Mouse (Mus musculus) ES-E14 (cell line): Measurements from ENCODE around the gene Mc1r. TPM values are rescaled to one million over a fixed set of nuclear protein-coding genes. Genes with fewer than 3 reads are reported as not detected.

ENCODE experiments used
- DNase-seq: peaks from one replicate; pipeline ENCODE4 v3.0.0-alpha.2; 2013; ENCODE audit warnings: low read depth, low spot score
- H3K27ac ChIP-seq: 2 replicates; pipeline ENCODE4 v1.5.1; 2012; ENCODE audit warnings: low read depth, mild to moderate bottlenecking, low read length, moderate library complexity, mixed read lengths; ENCODE audit not compliant: poor library complexity, insufficient read depth, severe bottlenecking
- H3K36me3 ChIP-seq: 2 replicates; pipeline ENCODE4 v1.6.1; 2012; ENCODE audit warnings: mild to moderate bottlenecking, low read length, moderate library complexity, mixed read lengths; ENCODE audit not compliant: control insufficient read depth, poor library complexity, insufficient read depth, severe bottlenecking
- H3K4me1 ChIP-seq, 2 experiments: fragments of 150-350 bp in 1 of 2; sonication (generic) in 1 of 2; 2 replicates each; pipeline ENCODE4 v1.6.1; 2012; ENCODE audit warnings: low read length in 2 of 2, mild to moderate bottlenecking in 1 of 2, mixed read lengths in 1 of 2; ENCODE audit not compliant: control insufficient read depth in 2 of 2, insufficient read depth in 2 of 2, poor library complexity in 1 of 2
- H3K4me3 ChIP-seq, 2 experiments: fragments of 150-350 bp in 1 of 2; sonication (generic) in 1 of 2; 2 replicates each; pipeline ENCODE4 v1.5.1; 2012; ENCODE audit warnings: low read length in 2 of 2, low read depth in 1 of 2, mild to moderate bottlenecking in 1 of 2, mixed read lengths in 1 of 2; ENCODE audit not compliant: insufficient read depth in 1 of 2, poor library complexity in 1 of 2, severe bottlenecking in 1 of 2
- H3K9ac ChIP-seq: 2 replicates; pipeline ENCODE4 v1.6.1; 2012; ENCODE audit warnings: low read depth, mild to moderate bottlenecking, low read length, mixed read lengths; ENCODE audit not compliant: poor library complexity, insufficient read depth, severe bottlenecking
- H3K9me3 ChIP-seq: fragments of 150-350 bp; sonication (generic); 2 replicates; pipeline ENCODE4 v1.6.1; 2012; ENCODE audit warnings: low read depth, mild to moderate bottlenecking, low read length; ENCODE audit not compliant: control insufficient read depth, insufficient read depth
- CHD2 ChIP-seq: IDR thresholded peaks from 2 replicates; pipeline ENCODE4 v1.6.1; 2014; ENCODE audit warnings: mild to moderate bottlenecking, low read depth, low read length, inconsistent platforms
- HCFC1 ChIP-seq: IDR thresholded peaks from 2 replicates; pipeline ENCODE4 v1.6.1; 2012; ENCODE audit warnings: low read length, inconsistent platforms, borderline replicate concordance; ENCODE audit not compliant: insufficient read depth
- MAFK ChIP-seq: IDR thresholded peaks from 2 replicates; pipeline ENCODE4 v1.6.1; 2014; ENCODE audit warnings: mild to moderate bottlenecking, low read depth, low read length, inconsistent platforms; ENCODE audit not compliant: insufficient read depth
- ZC3H11A ChIP-seq: IDR thresholded peaks from 2 replicates; pipeline ENCODE4 v1.6.1; 2012; ENCODE audit warnings: low read depth, mild to moderate bottlenecking, inconsistent platforms, low read length, borderline replicate concordance
- ZNF384 ChIP-seq: IDR thresholded peaks from 2 replicates; pipeline ENCODE4 v1.6.1; 2012; ENCODE audit warnings: low read depth, low read length, inconsistent platforms
- in situ Hi-C, 2 experiments: fragments of 600-800 bp; cut with MboI; formaldehyde crosslinking; loops; one replicate each; pipeline ENCODE4 v1.15.1; 2025; ENCODE audit warnings: low sequenced_read_pairs in 2 of 2, inconsistent platforms in 1 of 2; ENCODE audit not compliant: unreplicated experiment in 2 of 2
- total RNA-seq: library from RNA; depleted of rRNA; stranded (reverse); fragments of 300-350 nt; gene quantifications from 2 replicates; pipeline ENCODE4 v1.2.3, GENCODE M21; 2012

The Mc1r gene
- total RNA-seq, 1 experiment, result 0.27 TPM

DNA sequence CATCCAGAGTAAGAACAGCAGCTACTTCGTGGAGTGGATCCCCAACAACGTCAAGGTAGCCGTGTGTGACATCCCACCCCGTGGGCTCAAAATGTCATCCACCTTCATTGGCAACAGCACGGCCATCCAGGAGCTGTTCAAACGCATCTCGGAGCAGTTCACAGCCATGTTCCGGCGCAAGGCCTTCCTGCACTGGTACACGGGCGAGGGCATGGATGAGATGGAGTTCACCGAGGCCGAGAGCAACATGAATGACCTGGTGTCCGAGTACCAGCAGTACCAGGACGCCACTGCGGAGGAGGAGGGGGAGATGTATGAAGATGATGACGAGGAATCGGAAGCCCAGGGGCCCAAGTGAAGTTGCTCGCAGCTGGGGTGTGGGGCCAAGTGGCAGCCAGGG is 14.4 kb downstream of the Mc1r start:
- Histone ChIP-seq H3K4me3 (no peak overlapping the region), H3K27ac (no peak overlapping the region), H3K4me1 (peaks cover 4% of the 10 kb centered on the region in 2 experiments; a peak in 2 of 4 replicates), H3K9ac (no peak overlapping the region), H3K36me3 (peaks cover 15% of the 10 kb centered on the region), H3K9me3 (no peaks in the 10 kb centered on the region)
- DNase-seq, result no peak
- in situ Hi-C loops, result no loop called here
- TF ChIP-seq CHD2 (no peak), ZC3H11A (no peak), MAFK (no peak), HCFC1 (no peak), ZNF384 (no peak)

DNA sequence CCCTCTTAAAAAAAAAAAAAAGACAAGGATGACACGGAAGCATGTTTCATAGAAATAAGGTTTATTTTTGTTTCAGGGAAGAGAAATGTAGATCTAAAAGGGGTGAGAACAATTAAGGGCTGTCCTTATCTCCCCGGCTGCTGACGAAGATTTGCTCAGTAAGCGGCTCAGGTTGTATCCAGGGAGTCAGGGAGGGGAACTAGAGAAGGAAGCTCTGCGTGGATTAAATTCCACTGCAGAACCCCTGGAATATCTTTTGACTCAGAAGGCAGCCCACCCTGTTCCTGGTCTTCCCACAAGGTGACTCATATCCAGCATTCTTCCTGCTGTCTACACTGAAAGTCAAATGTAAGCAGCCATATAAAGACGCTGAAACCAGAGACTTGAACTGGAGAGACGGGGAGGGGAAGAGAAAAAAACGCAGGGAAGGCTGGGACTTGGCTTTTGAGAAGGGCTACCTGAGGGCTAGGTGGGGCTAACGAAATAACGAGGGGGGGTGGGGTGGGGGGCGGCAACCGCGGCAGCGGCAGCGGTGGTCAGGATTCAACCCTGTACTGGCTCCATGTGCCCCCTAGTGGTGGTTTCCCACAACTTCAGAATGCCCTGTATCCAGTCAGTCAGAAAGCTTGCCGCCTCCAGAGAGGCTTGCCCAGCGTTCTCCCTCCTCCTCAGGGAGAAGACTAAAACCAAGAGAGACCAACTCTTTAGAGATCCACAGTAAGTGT is 15.3 kb downstream of the Mc1r start:
- peak; percentile 84 for DNase-seq
- no peak overlapping the region; the same call in 1 of the 2 replicates for H3K27ac ChIP-seq
- in situ Hi-C loops, result no loop called here
- H3K4me1 ChIP-seq, result peaks cover 0 to 4% of the 10 kb centered on the region in 2 experiments; a peak in 1 of 4 replicates
- H3K9me3 ChIP-seq, result no peaks in the 10 kb centered on the region
- no peak overlapping the region for H3K9ac ChIP-seq
- H3K36me3 ChIP-seq, result peaks cover 20% of the 10 kb centered on the region
- TF ChIP-seq ZNF384, result 0 out of 2 replicates have a peak, but pooled peaks have one; percentile 51
- no peak for TF ChIP-seq MAFK
- TF ChIP-seq ZC3H11A, result no peak
- TF ChIP-seq HCFC1, result no peak
- 0 out of 4 replicates have a peak overlapping the region, but pooled peaks of 1 of the 2 experiments have one; percentile 2 for H3K4me3 ChIP-seq

DNA sequence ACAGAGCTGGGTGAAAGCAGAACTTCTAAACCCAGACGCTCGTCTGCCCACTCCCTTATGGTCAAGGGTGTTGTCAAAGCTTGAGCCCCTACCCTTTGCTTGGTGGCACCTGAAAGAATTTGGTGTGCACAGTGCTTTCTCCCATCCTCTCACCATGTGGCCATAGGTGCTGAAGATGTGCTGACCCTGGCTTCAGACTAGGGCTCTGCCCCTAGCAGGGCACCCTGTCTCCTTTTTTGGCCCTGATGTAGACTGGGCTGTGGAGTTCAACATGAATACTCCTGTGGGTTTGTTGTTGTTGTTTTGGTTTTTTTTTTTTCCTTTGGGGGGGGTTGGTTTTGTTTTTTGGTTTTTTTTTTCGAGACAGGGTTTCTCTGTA is 15.9 kb downstream of the Mc1r start:
- Histone ChIP-seq H3K9ac (no peak overlapping the region), H3K36me3 (peaks cover 20% of the 10 kb centered on the region), H3K9me3 (no peaks in the 10 kb centered on the region), H3K4me1 (peaks cover 0 to 4% of the 10 kb centered on the region in 2 experiments; a peak in 1 of 4 replicates), H3K27ac (no peak overlapping the region), H3K4me3 (no peak overlapping the region)
- TF ChIP-seq MAFK (no peak), ZC3H11A (no peak), ZNF384 (no peak), CHD2 (no peak), HCFC1 (no peak)
- in situ Hi-C loops, result no loop called here
- no peak for DNase-seq

DNA sequence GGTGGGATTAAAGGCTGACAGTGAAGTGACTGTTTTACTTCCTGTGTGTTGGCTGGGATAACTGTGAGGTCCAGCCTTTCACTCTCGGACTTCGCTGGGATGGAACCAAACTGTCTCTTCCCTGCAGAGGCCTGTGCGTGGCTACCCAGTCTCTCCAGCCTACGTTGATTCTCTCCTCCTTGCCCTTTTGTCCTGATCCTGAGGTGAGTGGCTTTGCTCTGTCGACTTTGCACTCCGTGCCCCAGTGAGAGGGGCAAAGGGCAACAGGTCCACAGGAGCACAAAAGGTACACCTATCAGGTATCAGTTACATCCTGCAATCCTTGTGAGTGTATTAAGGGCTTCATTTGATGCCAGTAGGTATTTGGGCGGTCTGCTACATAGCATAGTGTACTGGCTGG is 16.5 kb downstream of the Mc1r start, which contains the start of gene Def8:
TSS of gene Def8 (plus strand) at position 87 of the 400 bp plus-strand sequence.
- in situ Hi-C loops, result no loop called here
- 0 out of 4 replicates have a peak within 1 kb of the TSS, but pooled peaks of 1 of the 2 experiments have one; percentile 2 for H3K4me3 ChIP-seq
- DNase-seq, result no peak
- peaks cover 22% of the 10 kb centered on the region for H3K36me3 ChIP-seq
- no peak within 1 kb of the TSS for H3K9ac ChIP-seq
- no peak for TF ChIP-seq ZNF384
- TF ChIP-seq HCFC1, result no peak
- TF ChIP-seq CHD2, result no peak
- no peak for TF ChIP-seq MAFK
- no peaks in the 10 kb centered on the region for H3K9me3 ChIP-seq
- peaks cover 0 to 4% of the 10 kb centered on the region in 2 experiments; a peak in 1 of 4 replicates for H3K4me1 ChIP-seq
- H3K27ac ChIP-seq, result no peak within 1 kb of the TSS; the same call in 1 of the 2 replicates
